Mouse (Mus musculus) embryonic facial prominence, embryonic 13.5 days (tissue): ENCODE measurements around the gene Pla1a. TPM values are rescaled to one million over a fixed set of nuclear protein-coding genes. Genes with fewer than 3 reads are reported as not detected.

Experiments used
- ATAC-seq: fragments of 200-750 bp; cut with Nextera tagmentation; 2 replicates; pipeline ENCODE4 v1.8.0; 2017; ENCODE audit warnings: low read depth; ENCODE audit not compliant: insufficient number of reproducible peaks, insufficient read depth, low FRiP score, low TSS enrichment
- H3K27ac ChIP-seq: fragments of 300-500 bp; sonication (generic); 2 replicates; pipeline ENCODE4 v1.5.1; 2015; ENCODE audit warnings: moderate library complexity, mild to moderate bottlenecking, inconsistent platforms
- H3K27me3 ChIP-seq: fragments of 300-500 bp; sonication (generic); 2 replicates; pipeline ENCODE4 v1.6.1; 2015; ENCODE audit warnings: mild to moderate bottlenecking, inconsistent platforms
- H3K36me3 ChIP-seq: fragments of 300-500 bp; sonication (generic); 2 replicates; pipeline ENCODE4 v1.6.1; 2015; ENCODE audit warnings: mild to moderate bottlenecking, inconsistent platforms
- H3K4me1 ChIP-seq: fragments of 300-500 bp; sonication (generic); 2 replicates; pipeline ENCODE4 v1.6.1; 2015; ENCODE audit warnings: inconsistent platforms
- H3K4me2 ChIP-seq: fragments of 300-500 bp; sonication (generic); 2 replicates; pipeline ENCODE4 v1.6.1; 2015; ENCODE audit warnings: moderate library complexity, mild to moderate bottlenecking, inconsistent platforms
- H3K4me3 ChIP-seq: fragments of 300-500 bp; sonication (generic); 2 replicates; pipeline ENCODE4 v1.5.1; 2015; ENCODE audit warnings: mild to moderate bottlenecking, inconsistent platforms
- H3K9ac ChIP-seq: fragments of 300-500 bp; sonication (generic); 2 replicates; pipeline ENCODE4 v1.6.1; 2015; ENCODE audit warnings: mild to moderate bottlenecking, inconsistent platforms
- H3K9me3 ChIP-seq: fragments of 300-500 bp; sonication (generic); 2 replicates; pipeline ENCODE4 v1.6.1; 2016; ENCODE audit warnings: inconsistent platforms
- WGBS: fragments of 180-500 bp; shearing (Covaris S2); methylation state at CpG from one replicate; pipeline ENCODE4 v1.1.7; 2015; ENCODE audit warnings: mixed read lengths; 5-methylcytosine and 5-hydroxymethylcytosine counted together
- polyA plus RNA-seq: library from polyadenylated mRNA; unstranded; fragments of >200 nt; fragmentation: Nextera tagmentation; extraction: Ambion mirVana; gene quantifications from 2 replicates; pipeline ENCODE4 v1.2.1, GENCODE M21; 2015

The Pla1a gene
- polyA plus RNA-seq, 1 experiment from 2014 or later: 0.20 TPM

DNA sequence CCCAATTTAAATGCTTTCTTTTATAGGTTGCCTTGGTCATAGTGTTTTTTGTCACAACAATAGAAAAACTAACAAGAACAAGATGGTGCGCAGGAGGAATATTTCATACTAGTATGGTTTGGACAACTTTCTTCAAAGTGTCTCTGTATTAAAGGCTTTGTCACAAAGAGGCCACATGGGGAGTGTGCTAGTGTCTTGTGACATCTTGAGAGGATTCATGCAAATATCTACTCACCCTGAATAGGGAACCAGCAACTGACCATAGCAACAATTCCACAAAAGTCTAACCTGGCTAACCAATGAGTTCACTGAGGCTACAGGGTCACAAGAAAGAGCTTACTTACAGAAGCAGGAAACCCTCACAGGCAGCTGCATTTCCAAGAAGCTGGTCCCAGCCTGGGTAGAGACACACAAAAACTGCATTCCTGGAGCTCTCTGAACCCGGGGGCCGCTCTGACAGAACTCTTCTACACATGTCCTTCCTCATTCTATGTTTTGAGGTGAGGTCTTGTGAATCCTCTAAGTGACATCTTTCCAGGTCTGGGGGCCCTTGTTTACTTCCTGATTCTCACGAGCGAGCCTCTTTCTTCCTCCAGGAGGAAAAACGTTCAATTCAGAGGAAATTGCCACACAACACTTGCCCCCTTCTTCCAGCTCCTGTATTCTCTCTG lies 37.8 kb downstream of the Pla1a start:
- ATAC-seq: no peak
- Histone ChIP-seq H3K27me3 (no peaks in the 10 kb centered on the region), H3K27ac (no peak overlapping the region), H3K4me3 (no peak overlapping the region), H3K4me2 (no peak overlapping the region), H3K9me3 (no peaks in the 10 kb centered on the region), H3K9ac (no peak overlapping the region), H3K4me1 (peaks cover 29% of the 10 kb centered on the region), H3K36me3 (no peaks in the 10 kb centered on the region)
- 67% methylated on average over 6 of the region's 6 CpGs for WGBS

GRCm38 (mm10) chr16:38394191-38394618 lies 38.7 kb downstream of the Pla1a start:
- no peak for ATAC-seq
- Histone ChIP-seq H3K27me3 (no peaks in the 10 kb centered on the region), H3K36me3 (no peaks in the 10 kb centered on the region), H3K9me3 (no peaks in the 10 kb centered on the region), H3K4me3 (no peak overlapping the region), H3K9ac (no peak overlapping the region), H3K27ac (no peak overlapping the region), H3K4me2 (no peak overlapping the region), H3K4me1 (peaks cover 20% of the 10 kb centered on the region)
- WGBS: 82% methylated on average over 8 of the region's 8 CpGs

DNA sequence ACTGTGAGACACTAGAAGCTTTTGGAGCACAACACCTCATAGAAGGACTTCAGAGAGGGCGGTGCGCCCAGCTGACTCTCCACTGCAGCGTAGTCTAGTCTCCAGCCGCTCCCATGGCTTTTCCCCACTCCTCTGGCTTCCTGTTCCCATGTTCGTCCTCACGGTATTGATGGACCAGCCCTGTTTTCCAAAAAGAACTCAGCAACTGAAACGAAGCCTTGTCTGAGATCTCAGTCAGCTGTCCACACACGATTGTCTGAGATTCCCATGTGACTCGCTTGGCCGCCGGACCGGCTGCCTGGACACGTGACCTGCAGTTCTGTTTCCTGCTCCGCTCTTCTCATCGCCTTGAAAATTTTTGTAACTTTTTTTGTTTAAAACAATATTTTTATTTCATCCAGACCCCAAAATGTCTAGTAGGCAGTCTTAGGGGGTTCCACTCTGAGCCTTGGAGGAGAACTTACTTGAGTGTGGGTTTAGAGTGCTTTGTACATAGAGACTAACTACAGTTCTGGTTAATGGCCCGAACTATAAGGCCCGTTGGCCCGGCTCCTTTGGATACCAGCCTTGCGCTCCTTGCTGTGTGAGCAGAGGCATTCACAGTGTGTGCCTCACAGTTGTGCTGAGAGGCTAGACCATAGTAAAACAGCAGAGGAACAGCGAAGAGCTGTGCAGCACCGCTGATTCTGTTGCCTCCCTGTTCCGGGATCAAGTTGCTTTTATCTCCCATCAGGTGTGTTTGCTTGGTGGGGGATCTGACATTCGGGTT lies 40.6 kb downstream of the Pla1a start:
- Histone ChIP-seq H3K27me3 (no peaks in the 10 kb centered on the region), H3K27ac (no peak overlapping the region), H3K4me2 (no peak overlapping the region), H3K4me1 (peaks cover 18% of the 10 kb centered on the region), H3K9me3 (no peaks in the 10 kb centered on the region), H3K4me3 (no peak overlapping the region), H3K36me3 (no peaks in the 10 kb centered on the region), H3K9ac (no peak overlapping the region)
- 77% methylated on average over 23 of the region's 23 CpGs for WGBS
- no peak for ATAC-seq

DNA sequence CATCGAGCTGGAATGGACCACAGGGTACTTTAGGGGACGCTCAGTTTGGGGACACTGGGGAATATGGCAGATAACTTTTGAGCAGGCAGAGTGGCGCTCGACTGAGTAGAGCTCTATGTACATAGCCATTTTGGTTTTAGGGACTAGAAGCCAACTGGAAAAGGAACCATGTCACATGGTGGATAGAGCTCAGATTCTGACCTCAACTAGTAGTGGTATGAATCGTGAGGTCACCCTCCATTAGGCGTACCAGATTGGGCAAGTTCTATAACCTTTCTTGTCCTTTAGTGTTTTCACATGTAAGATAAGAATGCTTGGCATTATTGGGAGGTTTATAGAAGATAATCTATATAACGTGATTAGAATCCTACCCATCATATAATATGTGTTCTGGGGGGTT lies 42.6 kb downstream of the Pla1a start:
- H3K4me1 ChIP-seq: peaks cover 6% of the 10 kb centered on the region; the same call in 1 of the 2 replicates
- H3K4me3 ChIP-seq: no peak overlapping the region
- no peaks in the 10 kb centered on the region for H3K9me3 ChIP-seq
- ATAC-seq: no peak
- WGBS: 87% methylated on average over 7 of the region's 7 CpGs
- H3K27ac ChIP-seq: no peak overlapping the region
- no peaks in the 10 kb centered on the region for H3K27me3 ChIP-seq
- no peaks in the 10 kb centered on the region for H3K36me3 ChIP-seq
- H3K9ac ChIP-seq: no peak overlapping the region
- H3K4me2 ChIP-seq: no peak overlapping the region

- no peaks in the 10 kb centered on the region for H3K9me3 ChIP-seq
- 75% methylated on average over 8 of the region's 8 CpGs for WGBS
- H3K4me1 ChIP-seq: peaks cover 3% of the 10 kb centered on the region; the same call in 1 of the 2 replicates
- H3K4me3 ChIP-seq: no peak overlapping the region
- no peaks in the 10 kb centered on the region for H3K36me3 ChIP-seq
- no peak overlapping the region for H3K9ac ChIP-seq
- no peak overlapping the region for H3K27ac ChIP-seq
- no peaks in the 10 kb centered on the region for H3K27me3 ChIP-seq
- no peak for ATAC-seq
- no peak overlapping the region for H3K4me2 ChIP-seq
Measured at GRCm38 (mm10) chr16:38389284-38389893, 43.6 kb downstream of the Pla1a start.

DNA sequence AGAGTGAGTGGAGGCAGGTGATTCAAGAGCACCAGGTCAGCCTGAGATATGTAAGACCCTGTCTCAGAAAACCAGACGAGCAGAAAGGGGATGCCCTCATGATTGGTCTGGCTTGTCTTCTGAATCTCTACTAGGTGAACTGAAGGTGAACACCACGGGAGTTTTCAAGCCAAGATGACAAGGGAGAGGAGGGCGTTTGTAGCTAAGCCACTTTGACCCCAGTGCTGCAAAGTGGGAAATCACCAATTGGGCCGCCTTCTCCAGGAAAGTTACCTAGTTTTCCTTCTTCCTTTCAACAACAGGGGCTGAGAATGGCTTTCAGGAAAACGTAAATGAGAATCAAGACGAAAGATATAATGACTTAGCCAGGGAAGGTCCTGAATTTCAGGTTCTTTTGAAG lies 44.2 kb downstream of the Pla1a start:
- Histone ChIP-seq H3K27ac (no peak overlapping the region), H3K36me3 (no peaks in the 10 kb centered on the region), H3K9ac (no peak overlapping the region), H3K4me2 (no peak overlapping the region), H3K4me3 (no peak overlapping the region), H3K9me3 (no peaks in the 10 kb centered on the region), H3K4me1 (no peaks in the 10 kb centered on the region; the same call in 1 of the 2 replicates), H3K27me3 (no peaks in the 10 kb centered on the region)
- WGBS: 75% methylated on average over 6 of the region's 6 CpGs
- no peak for ATAC-seq

DNA sequence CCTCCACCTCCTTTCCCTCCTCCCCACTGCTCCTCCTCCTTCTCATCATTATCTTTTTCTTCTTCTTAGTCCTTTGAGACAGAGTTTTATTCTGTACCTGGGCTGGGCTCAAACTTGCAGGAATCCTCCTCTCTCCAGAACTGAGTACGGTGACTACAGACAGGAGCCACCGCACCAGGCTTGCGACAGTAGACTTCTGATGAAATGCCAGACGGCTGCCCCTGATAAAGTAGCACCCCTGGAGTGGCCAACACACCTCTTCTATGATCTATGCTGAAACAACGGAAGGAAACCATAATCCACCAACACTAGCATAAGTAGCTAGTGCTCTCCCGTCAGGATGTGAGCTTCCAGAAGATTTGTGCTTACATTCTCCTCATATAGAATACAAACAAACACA lies 45.6 kb downstream of the Pla1a start:
- no peak overlapping the region for H3K4me2 ChIP-seq
- no peaks in the 10 kb centered on the region for H3K36me3 ChIP-seq
- 89% methylated on average over 6 of the region's 6 CpGs for WGBS
- no peaks in the 10 kb centered on the region for H3K27me3 ChIP-seq
- H3K27ac ChIP-seq: no peak overlapping the region
- H3K4me1 ChIP-seq: no peaks in the 10 kb centered on the region
- no peaks in the 10 kb centered on the region for H3K9me3 ChIP-seq
- no peak overlapping the region for H3K9ac ChIP-seq
- no peak for ATAC-seq
- no peak overlapping the region for H3K4me3 ChIP-seq

GRCm38 (mm10) chr16:38385700-38386099 lies 47.2 kb downstream of the Pla1a start:
- 92% methylated on average over 4 of the region's 4 CpGs for WGBS
- Histone ChIP-seq H3K9me3 (no peaks in the 10 kb centered on the region), H3K27ac (no peak overlapping the region), H3K4me2 (no peak overlapping the region), H3K9ac (no peak overlapping the region), H3K27me3 (no peaks in the 10 kb centered on the region), H3K4me3 (no peak overlapping the region), H3K36me3 (no peaks in the 10 kb centered on the region), H3K4me1 (no peaks in the 10 kb centered on the region)
- no peak for ATAC-seq

- WGBS: 87% methylated on average over 6 of the region's 6 CpGs
- Histone ChIP-seq H3K9ac (no peak overlapping the region), H3K27ac (no peak overlapping the region), H3K9me3 (no peaks in the 10 kb centered on the region), H3K4me2 (no peak overlapping the region), H3K4me3 (no peak overlapping the region), H3K36me3 (no peaks in the 10 kb centered on the region), H3K4me1 (no peaks in the 10 kb centered on the region), H3K27me3 (no peaks in the 10 kb centered on the region)
- no peak for ATAC-seq
Measured at GRCm38 (mm10) chr16:38385184-38385634, 47.7 kb downstream of the Pla1a start.

- no peaks in the 10 kb centered on the region for H3K27me3 ChIP-seq
- no peak overlapping the region for H3K4me2 ChIP-seq
- 80% methylated on average over 2 of the region's 2 CpGs for WGBS
- no peaks in the 10 kb centered on the region for H3K9me3 ChIP-seq
- peaks cover 5% of the 10 kb centered on the region; the same call in 1 of the 2 replicates for H3K4me1 ChIP-seq
- no peaks in the 10 kb centered on the region for H3K36me3 ChIP-seq
- H3K4me3 ChIP-seq: no peak overlapping the region
- ATAC-seq: no peak
- H3K9ac ChIP-seq: no peak overlapping the region
- H3K27ac ChIP-seq: no peak overlapping the region
Measured at GRCm38 (mm10) chr16:38383683-38384082, 49.3 kb downstream of the Pla1a start.

GRCm38 (mm10) chr16:38379926-38380325 lies 53.0 kb downstream of the Pla1a start:
- Histone ChIP-seq H3K9ac (no peak overlapping the region), H3K9me3 (no peaks in the 10 kb centered on the region), H3K36me3 (no peaks in the 10 kb centered on the region), H3K4me2 (no peak overlapping the region), H3K4me3 (no peak overlapping the region), H3K27me3 (no peaks in the 10 kb centered on the region), H3K4me1 (peaks cover 20% of the 10 kb centered on the region), H3K27ac (no peak overlapping the region)
- no peak for ATAC-seq
- WGBS: 92% methylated on average over 3 of the region's 3 CpGs

- 43% methylated on average over 3 of the region's 3 CpGs for WGBS
- Histone ChIP-seq H3K27me3 (no peaks in the 10 kb centered on the region), H3K27ac (no peak overlapping the region), H3K9me3 (no peaks in the 10 kb centered on the region), H3K4me3 (no peak overlapping the region), H3K4me2 (no peak overlapping the region), H3K4me1 (peaks cover 20% of the 10 kb centered on the region), H3K36me3 (no peaks in the 10 kb centered on the region), H3K9ac (no peak overlapping the region)
- ATAC-seq: no peak
Measured at GRCm38 (mm10) chr16:38379493-38379892, 53.5 kb downstream of the Pla1a start.
